Mouse (Mus musculus) embryonic stem cell, embryonic (primary cell): ENCODE results near the gene Tmem259.

Experiments used
- CTCF ChIA-PET, 4 experiments: fragments of 300-600 bp in 2 of 4; fragments of 350-600 bp in 2 of 4; sonication (Branson Sonifier 250); formaldehyde crosslinking; loops; one replicate each; lab custom pipeline; 2022; ENCODE audit warnings: inconsistent platforms in 2 of 4; lab: Charles Lee
- POLR2A ChIA-PET, 4 experiments: fragments of 300-600 bp in 2 of 4; fragments of 350-600 bp in 2 of 4; sonication (Branson Sonifier 250); formaldehyde crosslinking; loops; one replicate each; lab custom pipeline; 2022; ENCODE audit warnings: antibody characterized with exemption in 4 of 4, inconsistent platforms in 1 of 4; lab: Charles Lee

Gene Tmem259

DNA sequence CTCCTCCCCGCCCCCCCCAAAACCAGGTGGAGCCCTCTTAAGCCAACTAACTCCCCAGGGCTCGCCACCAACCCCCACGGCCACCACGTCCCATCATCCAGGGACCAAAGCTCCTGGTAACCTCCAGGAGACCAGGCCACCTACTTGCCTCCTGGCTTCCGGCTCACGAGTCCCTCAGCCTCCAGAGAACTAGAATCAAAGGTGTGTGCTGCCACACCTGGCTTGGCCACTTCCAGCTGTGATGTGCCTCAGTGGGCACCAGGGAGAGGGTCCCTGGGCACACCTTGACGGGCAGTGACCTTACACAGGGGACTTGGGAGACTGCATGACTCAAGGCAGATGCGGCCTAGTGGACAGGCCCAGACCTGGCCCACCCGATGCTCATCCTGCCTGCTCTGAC, 28.4 kb downstream of the Tmem259 start:
- ChIA-PET CTCF (interaction anchor here (0.7 to 1.2 kb wide), 4 partner anchors 29 to 144 kb away, joined by 3 to 5 read pairs (median 3); partner anchors contain the start of gene Arid3a (in 1 of the 4)), POLR2A (interaction anchor here in 2 of 4 experiments (1.1 to 3.4 kb wide), 7 partner anchors 8 to 174 kb away, joined by 3 to 9 read pairs (median 3); partner anchors contain the start of gene Med16 (in 1 of the 2))

DNA sequence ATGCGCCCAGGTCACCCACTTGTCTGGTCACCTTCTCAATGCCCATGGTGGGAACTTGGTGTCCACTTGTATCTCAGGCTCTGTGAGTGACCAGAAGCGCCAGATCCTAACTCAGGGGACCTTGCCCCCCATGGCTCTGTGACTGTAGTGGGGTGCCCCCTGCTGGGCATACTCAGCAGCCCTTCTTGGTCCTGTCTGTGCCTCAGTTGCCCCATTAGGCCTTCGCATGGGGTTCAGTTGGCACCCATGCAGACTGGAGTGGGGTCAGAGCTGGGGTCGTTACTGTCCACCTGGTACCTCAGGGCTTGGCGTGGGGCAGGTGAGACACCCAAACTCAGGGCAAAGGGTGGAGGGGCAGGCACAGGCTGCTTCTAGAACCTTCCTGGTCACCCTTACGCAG, 30.2 kb downstream of the Tmem259 start:
- CTCF ChIA-PET: interaction anchor here in 1 of 4 experiments (0.5 kb wide), 1 partner anchor 565 kb away, joined by 3 read pairs; no protein-coding TSS in a partner anchor

GRCm38 (mm10) chr10:79950661-79951060, 33.5 kb downstream of the Tmem259 start:
- POLR2A ChIA-PET: interaction anchor here (0.5 to 2.4 kb wide), 13 partner anchors 9 to 439 kb away, joined by 3 to 9 read pairs (median 3); partner anchors contain the start of gene Wdr18 (in 3 of the 4)
- CTCF ChIA-PET: interaction anchor here in 3 of 4 experiments (0.7 to 2.9 kb wide), 5 partner anchors 9 to 116 kb away, joined by 3 to 11 read pairs (median 3); partner anchors contain the start of gene Wdr18 (in 2 of the 3)

More for the DNA sequence above, 30.2 kb downstream of the Tmem259 start:
- POLR2A ChIA-PET: interaction anchor here in 1 of 4 experiments (1.3 to 3.4 kb wide), 3 partner anchors 18 to 52 kb away, joined by 3 to 9 read pairs (median 5); partner anchors contain the start of gene Med16

DNA sequence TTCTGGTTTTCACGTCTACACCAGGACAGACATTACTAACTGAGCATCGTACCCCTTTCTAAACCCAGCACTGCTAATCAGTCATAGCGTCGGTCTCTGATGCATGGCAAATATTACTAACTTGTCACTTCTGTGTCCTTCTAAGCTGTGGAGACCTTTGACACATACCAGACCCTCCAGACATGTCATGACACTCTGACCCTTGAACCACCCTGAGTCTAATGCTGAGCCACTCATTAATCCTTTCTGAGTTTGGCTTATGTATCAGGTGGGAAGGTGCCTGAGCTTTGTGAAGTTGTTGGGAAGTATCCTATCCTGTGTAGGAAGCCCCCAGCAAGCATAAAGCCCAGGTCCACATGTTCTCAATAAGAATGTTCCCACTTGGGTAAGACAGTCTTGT, 34.3 kb downstream of the Tmem259 start:
- ChIA-PET CTCF (interaction anchor here in 3 of 4 experiments (0.7 to 2.9 kb wide), 4 partner anchors 10 to 115 kb away, joined by 3 to 11 read pairs (median 6); partner anchors contain the start of gene Wdr18 (in 2 of the 3)), POLR2A (interaction anchor here (0.5 to 2.4 kb wide), 7 partner anchors 10 to 218 kb away, joined by 3 to 9 read pairs (median 6); partner anchors contain the start of gene Wdr18 (in 2 of the 4))

GRCm38 (mm10) chr10:79947502-79947901, 36.6 kb downstream of the Tmem259 start:
- CTCF ChIA-PET: no interaction called here
- POLR2A ChIA-PET: interaction anchor here in 1 of 4 experiments (1.3 to 1.5 kb wide), 2 partner anchors 37 to 158 kb away, joined by 3 to 4 read pairs; no protein-coding TSS in a partner anchor

DNA sequence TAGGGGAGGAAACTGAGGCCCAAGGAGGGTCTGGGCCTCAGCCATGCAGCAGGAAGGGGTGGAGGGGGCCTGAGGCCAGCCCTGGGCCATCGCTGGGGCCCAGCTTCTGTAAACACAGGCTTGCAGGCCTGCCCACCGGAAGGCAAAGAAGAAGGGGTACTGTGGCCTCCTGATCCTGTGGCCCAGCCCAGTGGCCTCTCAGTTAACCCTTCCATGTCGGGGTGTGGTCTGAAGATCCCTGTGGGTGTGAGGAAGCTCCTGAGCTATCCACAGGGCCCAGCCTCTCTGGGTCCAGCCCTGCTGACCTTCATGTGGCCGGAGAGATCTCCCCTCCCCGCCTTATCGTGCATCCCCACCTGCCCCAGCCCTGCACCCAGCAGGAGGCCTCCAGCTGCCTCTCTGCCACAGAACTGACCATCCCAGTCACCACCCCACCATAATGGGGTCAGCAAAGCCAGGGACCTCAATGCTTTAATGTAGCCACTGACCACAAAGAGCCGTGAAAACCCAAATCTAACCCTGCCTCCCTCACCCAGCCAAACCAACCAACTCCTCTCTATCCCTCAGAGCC, 37.3 kb downstream of the Tmem259 start:
- ChIA-PET POLR2A (interaction anchor here in 3 of 4 experiments (0.6 to 1.5 kb wide), 8 partner anchors 11 to 221 kb away, joined by 3 to 7 read pairs (median 4); partner anchors contain the start of genes Med16 (in 1 of the 3), Ptbp1 (in 1 of the 3) and Wdr18 (in 1 of the 3)), CTCF (interaction anchor here in 1 of 4 experiments (0.6 kb wide), 1 partner anchor 40 kb away, joined by 3 read pairs; no protein-coding TSS in a partner anchor)

GRCm38 (mm10) chr10:79945507-79946234, 38.5 kb downstream of the Tmem259 start:
- POLR2A ChIA-PET: interaction anchor here in 3 of 4 experiments (0.5 to 2.1 kb wide), 13 partner anchors 12 to 199 kb away, joined by 3 to 7 read pairs (median 3); partner anchors contain the start of genes Ptbp1 (in 2 of the 3), Wdr18 (in 2 of the 3), Med16 (in 1 of the 3) and Polrmt (in 1 of the 3)

GRCm38 (mm10) chr10:79943471-79943901, 40.6 kb downstream of the Tmem259 start:
- CTCF ChIA-PET: interaction anchor here in 1 of 4 experiments (0.7 kb wide), 1 partner anchor 1541 kb away, joined by 3 read pairs; no protein-coding TSS in a partner anchor
- POLR2A ChIA-PET: interaction anchor here in 2 of 4 experiments (0.5 to 1.6 kb wide), 4 partner anchors 8 to 264 kb away, joined by 3 to 5 read pairs (median 3); partner anchors contain the start of gene Med16 (in 1 of the 2)

More at GRCm38 (mm10) chr10:79945507-79946234, 38.5 kb downstream of the Tmem259 start:
- CTCF ChIA-PET: interaction anchor here in 2 of 4 experiments (0.8 to 0.9 kb wide), 2 partner anchors 20 to 574 kb away, joined by 3 to 4 read pairs; no protein-coding TSS in a partner anchor

- ChIA-PET POLR2A (interaction anchor here in 1 of 4 experiments (0.7 to 0.9 kb wide), 2 partner anchors 112 to 265 kb away, joined by 3 to 6 read pairs; no protein-coding TSS in a partner anchor), CTCF (interaction anchor here in 1 of 4 experiments (0.6 kb wide), 1 partner anchor 16 kb away, joined by 3 read pairs; the partner anchor contains the start of gene Arid3a)
These were observed 41.1 kb downstream of the Tmem259 start for GRCm38 (mm10) chr10:79942988-79943387.

DNA sequence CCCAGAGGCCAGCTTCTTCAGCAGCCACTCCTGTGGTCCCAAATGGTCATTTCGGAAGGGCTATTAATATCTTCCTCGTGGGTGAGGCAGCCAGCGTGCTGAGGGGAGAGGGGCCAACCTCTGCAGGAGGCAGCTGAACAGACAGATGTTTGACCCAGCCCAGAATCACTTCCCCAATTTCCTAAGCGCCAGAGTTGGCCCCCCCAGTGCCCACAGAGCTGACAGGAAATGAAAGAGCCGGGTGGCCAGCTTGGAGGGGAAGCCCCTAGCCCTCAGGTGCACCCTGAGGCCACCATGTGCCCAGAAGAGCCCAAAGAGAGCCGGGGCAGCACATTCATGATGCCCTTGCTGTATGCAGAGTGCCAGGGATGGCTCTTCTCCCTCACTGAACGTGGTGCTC, 43.4 kb downstream of the Tmem259 start:
- ChIA-PET POLR2A (interaction anchor here in 1 of 4 experiments (0.7 kb wide), 1 partner anchor 253 kb away, joined by 3 read pairs; no protein-coding TSS in a partner anchor), CTCF (interaction anchor here in 1 of 4 experiments (0.6 kb wide), 1 partner anchor 666 kb away, joined by 3 read pairs; no protein-coding TSS in a partner anchor)

DNA sequence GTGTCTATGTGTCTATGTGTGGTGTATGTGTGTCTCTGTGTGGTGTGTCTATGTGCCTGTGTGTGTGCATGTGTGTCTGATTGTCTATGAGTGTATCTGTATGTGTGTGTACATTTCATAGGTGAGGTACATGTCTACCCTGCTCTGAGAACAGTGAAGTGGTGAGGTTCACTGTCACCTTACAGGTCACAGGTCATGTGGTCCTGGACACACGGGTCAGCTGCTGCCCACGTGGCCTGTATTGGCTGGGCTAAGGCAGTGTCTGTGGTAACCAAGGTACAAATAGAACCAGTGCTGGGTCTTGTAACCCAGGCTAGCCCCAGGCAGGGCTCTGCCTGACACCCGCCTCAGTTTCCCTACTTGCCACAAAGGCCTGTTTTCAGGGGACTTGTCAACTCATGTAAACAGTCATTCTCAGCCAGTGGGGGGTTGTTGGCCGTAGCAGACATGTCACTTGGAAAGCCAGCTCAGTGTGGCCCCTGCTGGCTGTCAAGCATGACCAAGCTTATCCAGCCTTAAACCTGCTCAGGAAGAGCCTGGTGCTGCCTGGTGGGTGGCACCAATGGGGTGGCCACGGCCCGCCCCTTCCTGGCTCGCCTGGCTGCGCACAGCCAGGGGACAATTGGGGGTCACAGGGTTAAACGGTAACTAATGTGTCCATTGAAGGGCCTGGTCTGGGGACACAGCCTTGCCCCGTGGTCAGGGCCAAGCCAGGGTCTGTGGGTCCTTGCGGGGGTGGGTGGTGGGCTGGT, 46.2 kb downstream of the Tmem259 start:
- ChIA-PET POLR2A (interaction anchor here in 3 of 4 experiments (0.5 to 1.9 kb wide), 7 partner anchors 20 to 157 kb away, joined by 3 to 4 read pairs (median 3); partner anchors contain the start of genes Med16 (in 1 of the 3), Ptbp1 (in 1 of the 3) and Wdr18 (in 1 of the 3)), CTCF (interaction anchor here in 2 of 4 experiments (0.5 to 0.6 kb wide), 3 partner anchors 169 to 798 kb away, joined by 3 to 13 read pairs (median 6); no protein-coding TSS in a partner anchor)

GRCm38 (mm10) chr10:79936911-79937441, 47.2 kb downstream of the Tmem259 start:
- CTCF ChIA-PET: interaction anchor here in 1 of 4 experiments (0.5 kb wide), 1 partner anchor 168 kb away, joined by 13 read pairs; no protein-coding TSS in a partner anchor
- POLR2A ChIA-PET: interaction anchor here in 2 of 4 experiments (0.5 to 1.4 kb wide), 4 partner anchors 17 to 83 kb away, joined by 3 to 4 read pairs (median 3); partner anchors contain the start of gene Ptbp1 (in 1 of the 2)

GRCm38 (mm10) chr10:79936284-79936910, 47.7 kb downstream of the Tmem259 start:
- CTCF ChIA-PET: interaction anchor here in 1 of 4 experiments (0.7 kb wide), 1 partner anchor 22 kb away, joined by 3 read pairs; no protein-coding TSS in a partner anchor
- POLR2A ChIA-PET: interaction anchor here in 2 of 4 experiments (1.2 to 1.6 kb wide), 4 partner anchors 18 to 72 kb away, joined by 3 to 5 read pairs (median 4); partner anchors contain the start of gene Wdr18 (in 1 of the 2)

DNA sequence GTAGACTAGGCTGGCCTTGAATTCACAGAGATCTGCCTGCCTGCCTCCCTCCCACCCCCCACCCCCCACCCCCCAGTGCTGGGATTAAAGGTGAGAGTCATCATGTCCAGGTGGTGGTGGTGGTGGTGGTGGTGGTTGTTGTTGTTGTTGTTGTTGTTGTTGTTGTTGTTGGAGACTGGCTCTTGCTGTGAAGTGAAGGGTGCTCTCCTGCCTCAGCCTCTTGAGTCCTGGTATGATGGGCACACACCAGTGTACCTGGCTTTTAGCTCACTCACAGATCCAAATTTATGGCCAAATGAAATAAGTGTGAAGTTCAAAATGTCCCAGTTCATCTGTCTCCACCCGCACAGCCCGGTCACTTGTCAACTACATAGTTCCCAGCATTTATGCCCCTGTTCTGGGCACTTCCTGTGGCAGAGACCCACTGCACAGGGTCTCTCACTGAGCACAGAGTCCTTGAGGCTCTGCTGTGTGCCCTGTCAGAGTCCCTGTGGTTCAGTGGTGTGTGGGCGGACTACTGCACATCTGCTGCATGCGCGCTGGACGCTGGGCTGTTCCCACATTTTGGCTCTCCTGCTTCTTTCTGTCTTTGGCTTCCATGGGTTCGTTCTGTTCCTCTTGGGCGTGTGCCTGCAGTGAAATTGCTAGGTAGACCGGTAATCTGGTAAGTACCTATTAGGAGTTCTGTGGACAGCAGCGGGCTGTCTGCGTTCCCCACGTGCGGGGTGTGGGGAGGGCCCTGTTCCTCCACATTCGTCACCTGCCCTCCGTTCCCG, 49.1 kb downstream of the Tmem259 start:
- ChIA-PET CTCF (interaction anchor here in 1 of 4 experiments (0.7 kb wide), 1 partner anchor 321 kb away, joined by 3 read pairs; the partner anchor contains the start of gene C2cd4c), POLR2A (interaction anchor here in 2 of 4 experiments (0.8 to 2.3 kb wide), 5 partner anchors 9 to 233 kb away, joined by 3 to 7 read pairs (median 5); partner anchors contain the start of genes Med16 (in 1 of the 2) and Wdr18 (in 1 of the 2))
